Mouse (Mus musculus) gastrocnemius, adult 18-20 months (tissue): ENCODE results near the gene Themis3. TPM values are rescaled to one million over a fixed set of nuclear protein-coding genes. Genes with fewer than 3 reads are reported as not detected.
A peak's percentile ranks its signal among the peaks of the same experiment; 100 is the strongest.

Experiments used
- DNase-seq: peaks from one replicate; pipeline ENCODE4 v3.0.0; 2021; ENCODE audit warnings: low spot score
- long read RNA-seq, 2 experiments: library from polyadenylated mRNA; stranded (forward); transcript quantifications; one replicate each; pipeline ENCODE4 v2.0.0; 2021
- total RNA-seq, 2 experiments: library from RNA; stranded (reverse); gene quantifications; 2 replicates each; pipeline ENCODE4 v1.2.3; 2021

Gene Themis3
- under 1 TPM; 0.09 to 0.95 TPM for total RNA-seq
- long read RNA-seq, experiment 1, partial matches to known transcripts, result 0 of 5 reads
- long read RNA-seq, experiment 1, other reads (novel, unspliced or antisense), result 5 of 5 reads
- long read RNA-seq, experiment 2, partial matches to known transcripts, result 0 of 1 reads
- long read RNA-seq, experiment 2, other reads (novel, unspliced or antisense), result 1 of 1 reads

GRCm38 (mm10) chr17:66594435-66594834 lies at the start of gene Themis3:
TSS of gene Themis3 (minus strand) at chr17:66594621.
- DNase-seq, result no peak

- DNase-seq, result no peak
Observed at GRCm38 (mm10) chr17:66637951-66638722, 43.7 kb upstream of the Themis3 start.

- no peak for DNase-seq
Observed at GRCm38 (mm10) chr17:66619996-66620656, 25.7 kb upstream of the Themis3 start.

- DNase-seq, result no peak
Observed at GRCm38 (mm10) chr17:66619255-66619826, 24.9 kb upstream of the Themis3 start.

GRCm38 (mm10) chr17:66610032-66610431 lies 15.6 kb upstream of the Themis3 start:
- DNase-seq, result no peak

GRCm38 (mm10) chr17:66604931-66605330 lies 10.5 kb upstream of the Themis3 start:
- DNase-seq, result no peak

- DNase-seq, result no peak
Observed at GRCm38 (mm10) chr17:66601171-66601570, 6.8 kb upstream of the Themis3 start.

GRCm38 (mm10) chr17:66595867-66596266 lies 1.4 kb upstream of the Themis3 start:
- DNase-seq, result no peak

- DNase-seq, result no peak
Observed at GRCm38 (mm10) chr17:66595256-66595655, 835 bp upstream of the Themis3 start.

- DNase-seq, result no peak
Observed at GRCm38 (mm10) chr17:66590353-66591075, 3.9 kb downstream of the Themis3 start.

- DNase-seq, result no peak
Observed at GRCm38 (mm10) chr17:66589864-66590263, 4.6 kb downstream of the Themis3 start.

GRCm38 (mm10) chr17:66586741-66587140 lies 7.7 kb downstream of the Themis3 start:
- DNase-seq, result no peak

GRCm38 (mm10) chr17:66586078-66586477 lies 8.3 kb downstream of the Themis3 start:
- no peak for DNase-seq

GRCm38 (mm10) chr17:66580990-66581389 lies 13.4 kb downstream of the Themis3 start:
- no peak for DNase-seq

- DNase-seq, result peak; percentile 30
Observed at GRCm38 (mm10) chr17:66578007-66578406, 16.4 kb downstream of the Themis3 start.

GRCm38 (mm10) chr17:66577507-66577906 lies 16.9 kb downstream of the Themis3 start:
- no peak for DNase-seq

GRCm38 (mm10) chr17:66572677-66573060 lies 21.8 kb downstream of the Themis3 start:
- DNase-seq, result peak; percentile 23

- no peak for DNase-seq
Observed at GRCm38 (mm10) chr17:66571860-66572676, 22.4 kb downstream of the Themis3 start.

- DNase-seq, result no peak
Observed at GRCm38 (mm10) chr17:66564213-66564612, 30.2 kb downstream of the Themis3 start.

- no peak for DNase-seq
Observed at GRCm38 (mm10) chr17:66563551-66563950, 30.9 kb downstream of the Themis3 start.

- DNase-seq, result no peak
Observed at GRCm38 (mm10) chr17:66561380-66561779, 33.0 kb downstream of the Themis3 start.
